Mouse (Mus musculus) c-Kit-positive CD71-positive TER-119-negative erythroid progenitor cells, embryonic 14.5 days (primary cell): Measurements from ENCODE around the gene Hif1an.

Source experiments
- DNase-seq: peaks from one replicate; pipeline ENCODE4 v3.0.0-alpha.2; 2013; ENCODE audit warnings: low read depth

Gene Hif1an

GRCm38 (mm10) chr19:44564006-44564405, 1.4 kb downstream of the Hif1an start:
- no peak for DNase-seq

GRCm38 (mm10) chr19:44567763-44568162, 5.1 kb downstream of the Hif1an start:
- DNase-seq: no peak

GRCm38 (mm10) chr19:44576275-44576674, 13.6 kb downstream of the Hif1an start:
- no peak for DNase-seq

- DNase-seq: no peak
Observed at GRCm38 (mm10) chr19:44578038-44578437, 15.4 kb downstream of the Hif1an start.

- DNase-seq: no peak
Observed at GRCm38 (mm10) chr19:44582103-44582502, 19.5 kb downstream of the Hif1an start.

- peak; percentile 67 for DNase-seq
Observed at GRCm38 (mm10) chr19:44582638-44583309, 20.1 kb downstream of the Hif1an start.

- DNase-seq: no peak
Observed at GRCm38 (mm10) chr19:44588036-44588435, 25.4 kb downstream of the Hif1an start.

GRCm38 (mm10) chr19:44589591-44590223, 27.1 kb downstream of the Hif1an start:
- DNase-seq: no peak

GRCm38 (mm10) chr19:44590992-44591391, 28.3 kb downstream of the Hif1an start:
- DNase-seq: no peak

GRCm38 (mm10) chr19:44591638-44592037, 29.0 kb downstream of the Hif1an start:
- DNase-seq: no peak

GRCm38 (mm10) chr19:44594180-44594579, 31.5 kb downstream of the Hif1an start:
- DNase-seq: no peak

- no peak for DNase-seq
Observed at GRCm38 (mm10) chr19:44618166-44618565, 55.5 kb downstream of the Hif1an start.
